Mouse (Mus musculus) brain, embryonic 14.5 days (tissue): ENCODE measurements around the gene Noxa1.

Experiments
- CTCF ChIP-seq: fragments of 200-500 bp; IDR thresholded peaks from 2 replicates; pipeline ENCODE4 v1.5.1; 2012; ENCODE audit warnings: inconsistent platforms, mild to moderate bottlenecking, moderate library complexity, borderline replicate concordance; ENCODE audit not compliant: insufficient read depth, insufficient read length; ENCODE audit errors: extremely low read depth
- POLR2A ChIP-seq: fragments of 200-500 bp; IDR thresholded peaks from 2 replicates; pipeline ENCODE4 v1.6.1; 2012; ENCODE audit warnings: mild to moderate bottlenecking, inconsistent platforms, borderline replicate concordance; ENCODE audit not compliant: poor library complexity, insufficient read depth, insufficient read length, severe bottlenecking; ENCODE audit errors: extremely low read depth

DNA sequence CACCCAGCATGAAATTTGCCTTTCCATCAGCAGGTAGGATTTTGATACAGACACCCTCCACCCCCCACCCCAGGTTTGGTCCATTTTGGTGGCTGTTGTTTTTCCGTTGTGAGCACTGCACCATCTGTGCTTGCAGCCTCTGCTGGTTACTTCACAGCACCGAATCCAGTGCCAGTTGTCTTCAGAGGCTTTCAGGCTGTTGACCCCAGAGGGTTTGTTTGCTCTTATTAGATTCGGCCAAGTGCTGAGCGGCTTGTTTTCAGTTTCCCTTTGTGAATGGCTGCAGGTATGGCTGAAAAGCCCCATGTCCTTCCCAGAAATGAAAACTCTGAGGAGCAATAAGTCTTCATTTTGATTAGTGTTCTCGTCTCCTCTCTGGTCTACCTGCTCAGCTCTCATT lies 54.9 kb downstream of the Noxa1 start:
- TF ChIP-seq CTCF (no peak), POLR2A (no peak)
